Mouse (Mus musculus): ENCODE results near the gene Spdye4a. TPM values are rescaled to one million over a fixed set of nuclear protein-coding genes. Genes with fewer than 3 reads are reported as not detected.
A peak's percentile ranks its signal among the peaks of the same experiment; 100 is the strongest.
"Not testable (repeated sequence)": the region's sequence is repeated elsewhere in the genome, so short reads cannot be mapped to it uniquely, and the experiment has no call there.

The Spdye4a gene
- polyA plus RNA-seq, 1 experiment from 2014 or later = not detected

GRCm38 (mm10) chr5:143222287-143222686, 4.4 kb downstream of the Spdye4a start:
- ATAC-seq (ENCODE audit: borderline replicate concordance, extremely low read depth, low FRiP score, low TSS enrichment) = no peak
- no peak overlapping the region for H3K27ac ChIP-seq
- no peak overlapping the region for H3K4me3 ChIP-seq
- H3K27me3 ChIP-seq = no peaks in the 10 kb centered on the region
- H3K9ac ChIP-seq = no peak overlapping the region
- no peaks in the 10 kb centered on the region for H3K36me3 ChIP-seq
- no peak overlapping the region for H3K4me2 ChIP-seq
- no peaks in the 10 kb centered on the region for H3K9me3 ChIP-seq
- 76% methylated on average over 1 of the region's 1 CpGs for WGBS
- H3K4me1 ChIP-seq = no peaks in the 10 kb centered on the region

- Histone ChIP-seq H3K4me3 (no peak overlapping the region), H3K4me1 (no peaks in the 10 kb centered on the region), H3K9me3 (no peaks in the 10 kb centered on the region), H3K27ac (no peak overlapping the region), H3K27me3 (no peaks in the 10 kb centered on the region), H3K9ac (no peak overlapping the region), H3K4me2 (no peak overlapping the region), H3K36me3 (no peaks in the 10 kb centered on the region)
- no peak for ATAC-seq (ENCODE audit: borderline replicate concordance, extremely low read depth, low FRiP score, low TSS enrichment)
- WGBS = 71% methylated on average over 5 of the region's 5 CpGs
Measured at GRCm38 (mm10) chr5:143220996-143221395, 5.7 kb downstream of the Spdye4a start.

GRCm38 (mm10) chr5:143213832-143214231, 12.9 kb downstream of the Spdye4a start:
- Histone ChIP-seq H3K4me3 (no peak overlapping the region), H3K4me1 (no peaks in the 10 kb centered on the region), H3K27me3 (no peaks in the 10 kb centered on the region), H3K4me2 (no peak overlapping the region), H3K9ac (no peak overlapping the region), H3K27ac (no peak overlapping the region), H3K9me3 (no peaks in the 10 kb centered on the region), H3K36me3 (no peaks in the 10 kb centered on the region)
- ATAC-seq (ENCODE audit: borderline replicate concordance, extremely low read depth, low FRiP score, low TSS enrichment) = no peak
- 81% methylated on average over 2 of the region's 2 CpGs for WGBS

GRCm38 (mm10) chr5:143205015-143205414, 21.7 kb downstream of the Spdye4a start:
- H3K4me1 ChIP-seq = no peaks in the 10 kb centered on the region
- no peak overlapping the region for H3K9ac ChIP-seq
- ATAC-seq (ENCODE audit: borderline replicate concordance, extremely low read depth, low FRiP score, low TSS enrichment) = no peak
- no peak overlapping the region for H3K4me2 ChIP-seq
- H3K27ac ChIP-seq = no peak overlapping the region
- no peaks in the 10 kb centered on the region for H3K27me3 ChIP-seq
- no peaks in the 10 kb centered on the region for H3K36me3 ChIP-seq
- no peak overlapping the region for H3K4me3 ChIP-seq
- 66% methylated on average over 3 of the region's 3 CpGs for WGBS
- no peaks in the 10 kb centered on the region for H3K9me3 ChIP-seq

GRCm38 (mm10) chr5:143196506-143196905, 30.2 kb downstream of the Spdye4a start:
- WGBS = 81% methylated on average over 4 of the region's 4 CpGs
- H3K36me3 ChIP-seq = no peaks in the 10 kb centered on the region

GRCm38 (mm10) chr5:143195166-143195565, 31.5 kb downstream of the Spdye4a start:
- Histone ChIP-seq H3K9ac (no peak overlapping the region), H3K4me1 (no peaks in the 10 kb centered on the region), H3K4me2 (no peak overlapping the region), H3K27ac (no peak overlapping the region), H3K27me3 (no peaks in the 10 kb centered on the region), H3K9me3 (no peaks in the 10 kb centered on the region), H3K36me3 (no peaks in the 10 kb centered on the region), H3K4me3 (no peak overlapping the region)
- no peak for ATAC-seq (ENCODE audit: borderline replicate concordance, extremely low read depth, low FRiP score, low TSS enrichment)
- 57% methylated on average over 2 of the region's 2 CpGs for WGBS

More at GRCm38 (mm10) chr5:143196506-143196905, 30.2 kb downstream of the Spdye4a start:
- H3K27ac ChIP-seq = no peak overlapping the region
- no peaks in the 10 kb centered on the region for H3K4me1 ChIP-seq
- no peak overlapping the region for H3K4me3 ChIP-seq
- no peak overlapping the region for H3K9ac ChIP-seq
- H3K27me3 ChIP-seq = no peaks in the 10 kb centered on the region
- no peaks in the 10 kb centered on the region for H3K9me3 ChIP-seq
- H3K4me2 ChIP-seq = no peak overlapping the region
- no peak for ATAC-seq (ENCODE audit: borderline replicate concordance, extremely low read depth, low FRiP score, low TSS enrichment)

GRCm38 (mm10) chr5:143194747-143195146, 31.9 kb downstream of the Spdye4a start:
- not testable (repeated sequence) for H3K9ac ChIP-seq; H3K36me3 ChIP-seq; H3K27me3 ChIP-seq; H3K27ac ChIP-seq; H3K4me1 ChIP-seq; ATAC-seq (ENCODE audit: borderline replicate concordance, extremely low read depth, low FRiP score, low TSS enrichment); H3K4me2 ChIP-seq; H3K9me3 ChIP-seq; H3K4me3 ChIP-seq
- 58% methylated on average over 8 of the region's 8 CpGs for WGBS

- no peak overlapping the region for H3K4me2 ChIP-seq
- no peak for ATAC-seq (ENCODE audit: borderline replicate concordance, extremely low read depth, low FRiP score, low TSS enrichment)
- H3K36me3 ChIP-seq = no peaks in the 10 kb centered on the region
- no peaks in the 10 kb centered on the region for H3K9me3 ChIP-seq
- H3K9ac ChIP-seq = no peak overlapping the region
- WGBS = 86% methylated on average over 8 of the region's 8 CpGs
- no peaks in the 10 kb centered on the region for H3K27me3 ChIP-seq
- H3K4me3 ChIP-seq = no peak overlapping the region
- H3K4me1 ChIP-seq = no peaks in the 10 kb centered on the region
- no peak overlapping the region for H3K27ac ChIP-seq
Measured at GRCm38 (mm10) chr5:143192806-143193205, 33.9 kb downstream of the Spdye4a start.

GRCm38 (mm10) chr5:143188014-143188413, 38.7 kb downstream of the Spdye4a start:
- H3K4me3 ChIP-seq; ATAC-seq (ENCODE audit: borderline replicate concordance, extremely low read depth, low FRiP score, low TSS enrichment); H3K36me3 ChIP-seq; H3K9me3 ChIP-seq; H3K27me3 ChIP-seq; H3K9ac ChIP-seq; H3K4me2 ChIP-seq; H3K4me1 ChIP-seq; H3K27ac ChIP-seq: not testable (repeated sequence)
- 71% methylated on average over 1 of the region's 1 CpGs for WGBS

GRCm38 (mm10) chr5:143180255-143181076, 46.2 kb downstream of the Spdye4a start, which contains the start of the genes Rbak and Spdye4b:
Gene Rbak (minus strand): TSS chr5:143180775.
Gene Spdye4b (plus strand): TSS chr5:143181017.
- peaks cover 13% of the 10 kb centered on the region for H3K4me1 ChIP-seq
- H3K27ac ChIP-seq = peak within 1 kb of the TSS; percentile 82
- no peaks in the 10 kb centered on the region; the same call in 1 of the 2 replicates for H3K9me3 ChIP-seq
- WGBS = under 1% methylated on average over 57 of the region's 58 CpGs
- ATAC-seq (ENCODE audit: borderline replicate concordance, extremely low read depth, low FRiP score, low TSS enrichment) = peak; percentile 93
- H3K4me3 ChIP-seq = peak within 1 kb of the TSS; percentile 83
- H3K36me3 ChIP-seq = peaks cover 30% of the 10 kb centered on the region
- H3K4me2 ChIP-seq = peak within 1 kb of the TSS; percentile 87
- peak within 1 kb of the TSS; percentile 94 for H3K9ac ChIP-seq
- no peaks in the 10 kb centered on the region for H3K27me3 ChIP-seq

GRCm38 (mm10) chr5:143179179-143179578, 47.5 kb downstream of the Spdye4a start:
- Histone ChIP-seq H3K27me3 (no peaks in the 10 kb centered on the region), H3K4me1 (peaks cover 13% of the 10 kb centered on the region), H3K9ac (no peak overlapping the region), H3K4me2 (peak overlapping the region; percentile 87), H3K36me3 (peaks cover 43% of the 10 kb centered on the region), H3K27ac (no peak overlapping the region), H3K4me3 (peak overlapping the region; percentile 83), H3K9me3 (no peaks in the 10 kb centered on the region; the same call in 1 of the 2 replicates)
- WGBS = 29% methylated on average over 6 of the region's 6 CpGs
- no peak for ATAC-seq (ENCODE audit: borderline replicate concordance, extremely low read depth, low FRiP score, low TSS enrichment)

- Histone ChIP-seq H3K36me3 (peaks cover 58% of the 10 kb centered on the region), H3K4me2 (no peak overlapping the region), H3K9ac (no peak overlapping the region), H3K27ac (no peak overlapping the region), H3K27me3 (no peaks in the 10 kb centered on the region), H3K4me3 (no peak overlapping the region), H3K9me3 (no peaks in the 10 kb centered on the region; the same call in 1 of the 2 replicates), H3K4me1 (peaks cover 13% of the 10 kb centered on the region)
- WGBS = 88% methylated on average over 3 of the region's 3 CpGs
- ATAC-seq (ENCODE audit: borderline replicate concordance, extremely low read depth, low FRiP score, low TSS enrichment) = no peak
Measured at GRCm38 (mm10) chr5:143177541-143178200, 49.0 kb downstream of the Spdye4a start.

Data from lung, embryonic 15.5 days (tissue).